ENCODE assay signal across 30 mouse cellular contexts in genomic region chr17:21051919-21052318, GRCm38 (mm10). TPM values are rescaled to one million over a fixed set of nuclear protein-coding genes. Genes with fewer than 3 reads are reported as not detected.
"Had no signal": no experiment of that assay in that cellular context is flagged by ENCODE, and none has a peak within 500 bp of the region (broad histone marks: within the 10 kb centered on the region; RNA-seq: fewer than 3 reads in every experiment).

No protein-coding gene starts in this region.

RNA-seq across cellular contexts. Expression of gene Vmn1r233, which starts 55.7 kb away (rescaled TPM):
- total RNA-seq: gastrocnemius, adult 2 months; gastrocnemius, postnatal 10 days; gastrocnemius, postnatal 25 days; gastrocnemius, postnatal 4 days; granulocyte monocyte progenitor cell, adult 5-6 weeks; heart, postnatal 14 days; heart, postnatal 36 days; layer of hippocampus, adult 2 months; layer of hippocampus, postnatal 10 days; layer of hippocampus, postnatal 25 days; left cerebral cortex, adult 2 months; left cerebral cortex, postnatal 14 days; left cerebral cortex, postnatal 36 days had no signal
- polyA plus RNA-seq: forebrain, embryonic 16.5 days; frontal cortex, adult 2 months; hindbrain, embryonic 10.5 days; hindbrain, embryonic 12.5 days; hindbrain, embryonic 14.5 days; hindbrain, embryonic 16.5 days; intestine, embryonic 15.5 days; intestine, postnatal 0 days; kidney, embryonic 14.5 days; kidney, embryonic 16.5 days; limb, embryonic 10.5 days; limb, embryonic 12.5 days; limb, embryonic 14.5 days; liver, embryonic 11.5 days; liver, embryonic 13.5 days; liver, embryonic 15.5 days; liver, postnatal 0 days had no signal
